Mouse (Mus musculus) stomach, embryonic 16.5 days (tissue): ENCODE data around the gene Syt2. TPM values are rescaled to one million over a fixed set of nuclear protein-coding genes. Genes with fewer than 3 reads are reported as not detected.

ENCODE experiments used
- ATAC-seq: fragments of 200-750 bp; cut with Nextera tagmentation; 2 replicates; pipeline ENCODE4 v1.8.0; 2017; ENCODE audit warnings: moderate number of reproducible peaks, moderate TSS enrichment; ENCODE audit not compliant: insufficient read depth, low FRiP score
- H3K27ac ChIP-seq: fragments of 300-500 bp; sonication (generic); 2 replicates; pipeline ENCODE4 v1.5.1; 2014; ENCODE audit warnings: low read length
- H3K27me3 ChIP-seq: fragments of 300-500 bp; sonication (generic); 2 replicates; pipeline ENCODE4 v1.6.1; 2014; ENCODE audit warnings: low read length, control low read depth, mixed read lengths; ENCODE audit not compliant: control insufficient read depth, insufficient read depth
- H3K36me3 ChIP-seq: fragments of 300-500 bp; sonication (generic); 2 replicates; pipeline ENCODE4 v1.6.1; 2014; ENCODE audit warnings: low read length; ENCODE audit not compliant: control insufficient read depth, insufficient read depth
- H3K4me1 ChIP-seq: fragments of 300-500 bp; sonication (generic); 2 replicates; pipeline ENCODE4 v1.6.1; 2014; ENCODE audit warnings: low read length, control low read depth, mixed read lengths; ENCODE audit not compliant: control insufficient read depth, insufficient read depth
- H3K4me2 ChIP-seq: fragments of 300-500 bp; sonication (generic); 2 replicates; pipeline ENCODE4 v1.6.1; 2014; ENCODE audit warnings: low read depth, low read length, mixed read lengths
- H3K4me3 ChIP-seq: fragments of 300-500 bp; sonication (generic); replicated peaks from 2 replicates; pipeline ENCODE4 v1.5.1; 2014; ENCODE audit warnings: mild to moderate bottlenecking, low read length
- H3K9ac ChIP-seq: fragments of 300-500 bp; sonication (generic); 2 replicates; pipeline ENCODE4 v1.6.1; 2014; ENCODE audit warnings: low read length
- H3K9me3 ChIP-seq: fragments of 300-500 bp; sonication (generic); replicated peaks from 2 replicates; pipeline ENCODE4 v1.6.1; 2016; ENCODE audit warnings: low read length, control low read depth; ENCODE audit not compliant: control insufficient read depth
- WGBS: fragments of 180-500 bp; shearing (Covaris S2); extraction: QIAGEN DNeasy Blood & Tissue Kit; methylation state at CpG from one replicate; pipeline ENCODE4 v1.1.7; 2014; 5-methylcytosine and 5-hydroxymethylcytosine counted together
- polyA plus RNA-seq: library from polyadenylated mRNA; unstranded; fragments of >200 nt; fragmentation: Nextera tagmentation; extraction: Ambion mirVana; gene quantifications from 2 replicates; pipeline ENCODE4 v1.2.1, GENCODE M21; 2015

Syt2 gene
- polyA plus RNA-seq, 1 experiment from 2014 or later: 2.6 TPM

DNA sequence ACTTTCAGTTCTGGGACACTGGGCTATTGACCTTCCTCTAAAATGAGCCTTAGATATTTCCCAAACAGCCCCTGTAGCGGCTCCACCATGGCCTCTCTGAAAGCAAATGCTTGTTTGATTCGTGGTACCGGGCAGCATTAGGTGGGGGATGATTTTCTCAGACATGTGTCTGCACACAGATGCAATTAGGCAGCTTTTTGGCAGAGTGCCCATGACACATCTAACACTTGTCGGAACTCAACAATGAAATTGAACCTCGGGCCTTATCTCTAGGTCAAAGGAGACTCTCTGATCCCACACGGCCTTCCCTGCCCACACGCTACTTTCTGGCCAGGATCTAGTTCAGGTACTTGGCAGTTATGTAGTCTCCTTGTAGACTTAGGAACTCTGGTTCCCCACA lies 12.4 kb downstream of the Syt2 start:
- Histone ChIP-seq H3K4me3 (no peak overlapping the region), H3K36me3 (no peaks in the 10 kb centered on the region), H3K27ac (no peak overlapping the region), H3K4me1 (peaks cover 5% of the 10 kb centered on the region; the same call in 1 of the 2 replicates), H3K9me3 (no peaks in the 10 kb centered on the region), H3K27me3 (no peaks in the 10 kb centered on the region), H3K4me2 (no peak overlapping the region), H3K9ac (0 out of 2 replicates have a peak overlapping the region, but pooled peaks have one; percentile 8)
- no peak for ATAC-seq
- 44% methylated on average over 7 of the region's 7 CpGs for WGBS

DNA sequence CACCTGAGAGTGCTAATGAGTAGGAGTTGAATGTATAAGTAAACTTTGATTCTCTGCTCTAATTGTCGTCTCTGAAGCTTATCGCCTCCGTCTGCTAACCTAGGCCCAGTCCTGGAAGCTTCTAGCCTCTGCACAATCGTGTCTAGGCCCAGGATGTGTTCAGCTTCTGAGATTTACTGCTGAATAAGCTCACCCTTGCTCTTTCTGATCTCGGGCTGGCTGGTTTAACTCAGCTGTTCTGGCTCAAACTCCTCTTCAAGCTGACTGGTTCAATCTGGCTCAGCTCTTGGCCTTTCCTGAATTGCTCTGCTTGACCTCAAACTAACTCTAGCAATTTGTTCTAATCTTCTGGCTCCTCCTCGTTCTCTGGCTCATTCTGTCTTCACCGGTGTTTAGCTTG lies 13.7 kb downstream of the Syt2 start:
- Histone ChIP-seq H3K4me2 (no peak overlapping the region), H3K27ac (no peak overlapping the region), H3K4me1 (peaks cover 5% of the 10 kb centered on the region; the same call in 1 of the 2 replicates), H3K27me3 (no peaks in the 10 kb centered on the region), H3K4me3 (no peak overlapping the region), H3K9me3 (no peaks in the 10 kb centered on the region), H3K36me3 (no peaks in the 10 kb centered on the region), H3K9ac (no peak overlapping the region)
- ATAC-seq: peak; percentile 57; the same call in 1 of the 2 replicates
- 30% methylated on average over 7 of the region's 7 CpGs for WGBS

DNA sequence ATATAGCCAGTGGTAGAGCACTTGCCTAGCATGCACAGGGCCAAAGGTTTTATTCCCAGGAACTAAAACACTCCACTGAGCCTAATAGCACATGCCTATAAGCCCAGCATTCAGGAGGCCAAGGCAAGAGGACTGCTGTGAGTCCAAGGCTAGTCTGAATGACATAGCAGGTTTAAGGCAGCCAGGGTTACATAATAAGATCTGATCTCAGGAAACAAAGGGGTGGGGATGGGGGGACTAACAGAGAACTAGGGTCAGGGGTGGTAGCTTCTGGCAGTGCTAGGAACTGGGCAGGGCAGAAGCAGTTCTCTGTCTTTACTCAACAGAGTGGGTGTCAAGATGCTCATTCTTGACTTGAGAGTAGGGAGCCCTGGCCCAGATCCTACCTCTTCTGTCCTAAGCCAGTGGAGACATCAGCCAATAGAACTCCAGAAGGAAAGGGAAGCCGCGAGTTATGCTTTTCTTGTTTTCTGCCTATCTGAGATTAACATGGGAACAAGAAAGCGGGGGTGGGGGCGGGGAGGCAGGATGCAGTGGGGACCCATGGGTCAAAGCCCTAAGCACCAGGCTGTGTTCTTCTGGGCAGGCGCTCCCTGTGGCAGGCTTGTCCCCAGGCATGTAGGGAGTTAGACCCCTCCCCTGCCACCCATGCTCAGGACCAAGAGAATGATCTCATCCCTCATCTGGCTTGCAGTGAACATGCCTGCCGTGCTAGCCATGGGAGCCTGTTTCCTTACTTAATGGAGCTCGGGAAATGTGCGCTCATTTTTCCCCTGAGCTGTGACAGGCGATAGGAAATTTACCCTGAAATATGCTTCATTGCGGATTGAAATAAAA lies 25.0 kb downstream of the Syt2 start:
- Histone ChIP-seq H3K4me1 (peaks cover 9% of the 10 kb centered on the region), H3K27me3 (no peaks in the 10 kb centered on the region), H3K27ac (peak overlapping the region; percentile 41), H3K9me3 (no peaks in the 10 kb centered on the region), H3K4me3 (no peak overlapping the region), H3K36me3 (no peaks in the 10 kb centered on the region), H3K9ac (0 out of 2 replicates have a peak overlapping the region, but pooled peaks have one; percentile 36), H3K4me2 (no peak overlapping the region)
- ATAC-seq: peak; percentile 43; the same call in 1 of the 2 replicates
- 59% methylated on average over 10 of the region's 10 CpGs for WGBS

GRCm38 (mm10) chr1:134674312-134674711 lies 27.8 kb downstream of the Syt2 start:
- peaks cover 9% of the 10 kb centered on the region for H3K4me1 ChIP-seq
- H3K27ac ChIP-seq: no peak overlapping the region
- H3K4me3 ChIP-seq: no peak overlapping the region
- H3K27me3 ChIP-seq: no peaks in the 10 kb centered on the region
- no peaks in the 10 kb centered on the region for H3K36me3 ChIP-seq
- no peaks in the 10 kb centered on the region for H3K9me3 ChIP-seq
- no peak overlapping the region for H3K4me2 ChIP-seq
- no peak overlapping the region for H3K9ac ChIP-seq
- ATAC-seq: no peak
- 16% methylated on average over 1 of the region's 1 CpGs for WGBS

GRCm38 (mm10) chr1:134679445-134679844 lies 33.0 kb downstream of the Syt2 start:
- Histone ChIP-seq H3K4me2 (no peak overlapping the region), H3K4me3 (no peak overlapping the region), H3K27ac (no peak overlapping the region), H3K27me3 (no peaks in the 10 kb centered on the region), H3K9me3 (no peaks in the 10 kb centered on the region), H3K4me1 (no peaks in the 10 kb centered on the region), H3K9ac (no peak overlapping the region), H3K36me3 (no peaks in the 10 kb centered on the region)
- peak; percentile 5; the same call in 1 of the 2 replicates for ATAC-seq
- WGBS: 69% methylated on average over 4 of the region's 4 CpGs

GRCm38 (mm10) chr1:134680617-134681016 lies 34.1 kb downstream of the Syt2 start:
- no peak overlapping the region for H3K4me3 ChIP-seq
- H3K36me3 ChIP-seq: no peaks in the 10 kb centered on the region
- no peaks in the 10 kb centered on the region for H3K4me1 ChIP-seq
- no peak overlapping the region for H3K9ac ChIP-seq
- ATAC-seq: no peak
- H3K27me3 ChIP-seq: no peaks in the 10 kb centered on the region
- H3K27ac ChIP-seq: no peak overlapping the region
- no peaks in the 10 kb centered on the region for H3K9me3 ChIP-seq
- no peak overlapping the region for H3K4me2 ChIP-seq
- WGBS: 25% methylated on average over 6 of the region's 6 CpGs

GRCm38 (mm10) chr1:134682460-134682859 lies 36.0 kb downstream of the Syt2 start:
- Histone ChIP-seq H3K36me3 (no peaks in the 10 kb centered on the region), H3K9me3 (no peaks in the 10 kb centered on the region), H3K27ac (no peak overlapping the region), H3K4me3 (no peak overlapping the region), H3K4me2 (no peak overlapping the region), H3K4me1 (no peaks in the 10 kb centered on the region), H3K27me3 (no peaks in the 10 kb centered on the region), H3K9ac (no peak overlapping the region)
- 41% methylated on average over 9 of the region's 9 CpGs for WGBS
- no peak for ATAC-seq

- Histone ChIP-seq H3K9ac (no peak overlapping the region), H3K4me3 (no peak overlapping the region), H3K4me1 (no peaks in the 10 kb centered on the region), H3K27ac (no peak overlapping the region), H3K4me2 (no peak overlapping the region), H3K36me3 (no peaks in the 10 kb centered on the region), H3K27me3 (no peaks in the 10 kb centered on the region), H3K9me3 (no peaks in the 10 kb centered on the region)
- WGBS: 52% methylated on average over 4 of the region's 4 CpGs
- no peak for ATAC-seq
These were observed 40.5 kb downstream of the Syt2 start for GRCm38 (mm10) chr1:134686834-134687421.

- Histone ChIP-seq H3K27me3 (no peaks in the 10 kb centered on the region), H3K9ac (no peak overlapping the region), H3K9me3 (no peaks in the 10 kb centered on the region), H3K4me1 (no peaks in the 10 kb centered on the region), H3K27ac (no peak overlapping the region), H3K36me3 (no peaks in the 10 kb centered on the region), H3K4me2 (no peak overlapping the region), H3K4me3 (no peak overlapping the region)
- no peak for ATAC-seq
- 62% methylated on average over 2 of the region's 2 CpGs for WGBS
These were observed 49.8 kb downstream of the Syt2 start for GRCm38 (mm10) chr1:134696302-134696701.
